Mouse (Mus musculus) CH12.LX (cell line): ENCODE data around the gene St3gal3.

ENCODE experiments used
- CTCF ChIP-seq, 2 experiments: IDR thresholded peaks in 1 of 2; conservative IDR thresholded peaks in 1 of 2; 2 replicates each; pipeline ENCODE4 v1.5.1; 2011 to 2012; ENCODE audit warnings: low read depth in 2 of 2, low read length in 2 of 2, improper control_type of control experiment in 1 of 2, inconsistent platforms in 1 of 2, mild to moderate bottlenecking in 1 of 2, moderate library complexity in 1 of 2
- MEF2A ChIP-seq: IDR thresholded peaks from 2 replicates; pipeline ENCODE4 v1.6.1; 2014; ENCODE audit warnings: low read depth, mild to moderate bottlenecking, inconsistent platforms, low read length, improper control_type of control experiment, borderline replicate concordance
- MXI1 ChIP-seq: IDR thresholded peaks from 2 replicates; pipeline ENCODE4 v1.6.1; 2011; ENCODE audit warnings: mild to moderate bottlenecking, low read depth, low read length, improper control_type of control experiment
- POLR2A ChIP-seq: IDR thresholded peaks from 2 replicates; pipeline ENCODE4 v1.6.1; 2011; ENCODE audit warnings: low read depth, mild to moderate bottlenecking, improper control_type of control experiment, low read length
- USF1 ChIP-seq: IDR thresholded peaks from 2 replicates; pipeline ENCODE4 v1.6.1; 2014; ENCODE audit warnings: low read depth, mild to moderate bottlenecking, inconsistent platforms, low read length, improper control_type of control experiment

GRCm38 (mm10) chr4:118172461-118172860 lies 37.7 kb upstream of the St3gal3 start:
- TF ChIP-seq CTCF (conservative IDR thresholded peaks at IDR 0.05 in 1 of 2, IDR thresholded peaks at IDR 0.05 in 1 of 2; ENCODE audit: low read depth in 2 of 2, low read length in 2 of 2) (no peak), POLR2A (no peak), MXI1 (peak; percentile 23; the same call in 1 of the 2 replicates), MEF2A (no peak; the same call in 1 of the 2 replicates), USF1 (no peak)
